Mouse (Mus musculus): ENCODE results near the gene Cpne4. TPM values are rescaled to one million over a fixed set of nuclear protein-coding genes. Genes with fewer than 3 reads are reported as not detected.
A peak's percentile ranks its signal among the peaks of the same experiment; 100 is the strongest.

The Cpne4 gene
- polyA plus RNA-seq (2016; fragmentation: Nextera tagmentation; extraction: Ambion mirVana) = not detected in 2 replicates

DNA sequence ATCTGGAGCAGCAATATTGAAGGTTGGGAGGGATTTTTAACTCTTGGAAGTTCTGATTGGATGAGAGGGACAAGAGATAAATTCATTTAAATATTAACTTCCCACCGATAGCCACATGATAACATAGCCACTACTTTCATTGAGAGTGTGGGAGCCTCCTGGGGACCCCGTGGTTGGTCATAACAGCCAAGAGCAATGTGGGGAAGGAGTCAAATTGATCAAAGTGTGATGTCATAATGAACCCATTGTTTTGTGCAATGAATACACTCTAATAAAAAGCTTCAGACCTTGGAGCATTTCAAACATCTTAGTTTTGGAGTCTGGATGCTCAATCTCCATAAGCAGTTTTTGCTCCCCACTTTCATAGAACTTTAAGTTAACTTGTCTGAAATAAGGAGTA is at the start of gene Cpne4:
Gene Cpne4 (plus strand): TSS at position 301 of the 400 bp plus-strand sequence.
- Histone ChIP-seq H3K36me3 (no peaks in the 10 kb centered on the region), H3K9ac (no peak within 1 kb of the TSS), H3K4me3 (no peak within 1 kb of the TSS), H3K27ac (no peak within 1 kb of the TSS), H3K4me1 (no peaks in the 10 kb centered on the region), H3K27me3 (replicated peaks) (no peaks in the 10 kb centered on the region), H3K4me2 (no peak within 1 kb of the TSS), H3K9me3 (replicated peaks) (no peaks in the 10 kb centered on the region)
- WGBS (ENCODE audit: insufficient replicate concordance) = 58% methylated on average over 2 of the region's 2 CpGs
- no peak for ATAC-seq

- H3K4me3 ChIP-seq = no peak overlapping the region
- no peaks in the 10 kb centered on the region for H3K9me3 ChIP-seq (replicated peaks)
- H3K27me3 ChIP-seq (replicated peaks) = no peaks in the 10 kb centered on the region
- no peak for ATAC-seq
- no peak overlapping the region for H3K27ac ChIP-seq
- H3K4me1 ChIP-seq = no peaks in the 10 kb centered on the region
- H3K36me3 ChIP-seq = no peaks in the 10 kb centered on the region
- H3K9ac ChIP-seq = no peak overlapping the region
- H3K4me2 ChIP-seq = no peak overlapping the region
- 59% methylated on average over 6 of the region's 6 CpGs for WGBS (ENCODE audit: insufficient replicate concordance)
Observed at GRCm38 (mm10) chr9:104515187-104515586, 31.9 kb upstream of the Cpne4 start.

GRCm38 (mm10) chr9:104535508-104535907 is 11.6 kb upstream of the Cpne4 start:
- H3K27ac ChIP-seq = no peak overlapping the region
- whole genome bisulfite sequencing (ENCODE audit: insufficient replicate concordance) = 38% methylated on average over 6 of the region's 6 CpGs

DNA sequence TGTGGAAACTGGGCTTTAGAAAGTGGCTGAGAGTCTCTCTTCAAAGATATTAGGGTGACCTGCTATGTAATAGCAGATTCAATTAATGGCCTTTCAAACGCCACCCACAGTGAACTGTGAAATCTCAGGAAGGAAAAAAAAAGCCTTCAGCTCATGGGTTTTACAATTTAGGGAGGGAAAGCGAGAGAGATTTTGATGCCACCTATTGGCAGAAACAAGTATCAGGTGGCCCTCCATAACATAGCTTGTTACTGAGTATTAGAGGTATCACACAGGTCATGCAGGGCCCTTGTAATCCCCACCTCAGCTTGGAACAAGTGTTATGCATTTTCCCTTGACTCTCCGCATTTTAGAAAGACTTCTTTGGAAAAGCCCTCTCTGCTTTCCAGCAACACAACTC is 18.7 kb downstream of the Cpne4 start:
- H3K27ac ChIP-seq = no peak overlapping the region
- H3K27me3 ChIP-seq (replicated peaks) = peaks cover 13% of the 10 kb centered on the region
- 31% methylated on average over 3 of the region's 3 CpGs for WGBS (ENCODE audit: insufficient replicate concordance)
- H3K9ac ChIP-seq = no peak overlapping the region
- H3K36me3 ChIP-seq = no peaks in the 10 kb centered on the region
- no peaks in the 10 kb centered on the region for H3K4me1 ChIP-seq
- no peak for ATAC-seq
- 0 out of 2 replicates have a peak, but pooled peaks cover 4% of the 10 kb centered on the region for H3K9me3 ChIP-seq (replicated peaks)
- H3K4me3 ChIP-seq = no peak overlapping the region
- no peak overlapping the region for H3K4me2 ChIP-seq

More at GRCm38 (mm10) chr9:104535508-104535907, 11.6 kb upstream of the Cpne4 start:
- ATAC-seq = no peak
- H3K9ac ChIP-seq = no peak overlapping the region
- no peak overlapping the region for H3K4me3 ChIP-seq
- no peaks in the 10 kb centered on the region for H3K4me1 ChIP-seq
- no peaks in the 10 kb centered on the region for H3K27me3 ChIP-seq (replicated peaks)
- H3K9me3 ChIP-seq (replicated peaks) = no peaks in the 10 kb centered on the region
- H3K36me3 ChIP-seq = no peaks in the 10 kb centered on the region
- no peak overlapping the region for H3K4me2 ChIP-seq

DNA sequence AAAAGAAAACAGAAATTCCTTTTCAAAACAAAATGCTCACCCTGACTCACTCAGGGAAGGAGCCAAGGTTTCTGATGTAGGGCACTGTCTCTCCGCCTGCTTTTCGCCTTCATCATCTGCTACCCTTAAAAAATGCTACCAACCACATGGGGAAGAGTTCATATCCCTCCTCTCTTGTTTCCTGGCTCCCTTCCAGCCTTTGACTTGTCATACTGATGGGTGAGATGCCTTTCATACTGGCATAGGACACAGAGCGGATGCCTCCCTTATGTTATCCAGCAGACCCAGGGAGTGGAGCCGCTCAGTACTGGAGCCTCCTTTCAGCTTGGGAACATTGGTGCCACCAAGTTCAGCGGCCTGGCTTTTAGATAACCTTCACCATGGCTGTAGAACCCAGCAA is 19.4 kb downstream of the Cpne4 start:
- WGBS (ENCODE audit: insufficient replicate concordance) = 69% methylated on average over 5 of the region's 5 CpGs
- Histone ChIP-seq H3K27ac (no peak overlapping the region), H3K4me2 (no peak overlapping the region), H3K27me3 (replicated peaks) (peaks cover 19% of the 10 kb centered on the region), H3K9ac (no peak overlapping the region), H3K36me3 (no peaks in the 10 kb centered on the region), H3K4me1 (no peaks in the 10 kb centered on the region), H3K9me3 (replicated peaks) (0 out of 2 replicates have a peak, but pooled peaks cover 4% of the 10 kb centered on the region), H3K4me3 (no peak overlapping the region)
- ATAC-seq = no peak

- Histone ChIP-seq H3K27me3 (replicated peaks) (peaks cover 19% of the 10 kb centered on the region), H3K9me3 (replicated peaks) (0 out of 2 replicates have a peak, but pooled peaks cover 4% of the 10 kb centered on the region), H3K36me3 (no peaks in the 10 kb centered on the region), H3K4me2 (no peak overlapping the region), H3K4me1 (no peaks in the 10 kb centered on the region), H3K4me3 (no peak overlapping the region), H3K27ac (no peak overlapping the region), H3K9ac (no peak overlapping the region)
- no peak for ATAC-seq
- WGBS (ENCODE audit: insufficient replicate concordance) = 59% methylated on average over 7 of the region's 7 CpGs
Observed at GRCm38 (mm10) chr9:104567096-104567495, 20.0 kb downstream of the Cpne4 start.

DNA sequence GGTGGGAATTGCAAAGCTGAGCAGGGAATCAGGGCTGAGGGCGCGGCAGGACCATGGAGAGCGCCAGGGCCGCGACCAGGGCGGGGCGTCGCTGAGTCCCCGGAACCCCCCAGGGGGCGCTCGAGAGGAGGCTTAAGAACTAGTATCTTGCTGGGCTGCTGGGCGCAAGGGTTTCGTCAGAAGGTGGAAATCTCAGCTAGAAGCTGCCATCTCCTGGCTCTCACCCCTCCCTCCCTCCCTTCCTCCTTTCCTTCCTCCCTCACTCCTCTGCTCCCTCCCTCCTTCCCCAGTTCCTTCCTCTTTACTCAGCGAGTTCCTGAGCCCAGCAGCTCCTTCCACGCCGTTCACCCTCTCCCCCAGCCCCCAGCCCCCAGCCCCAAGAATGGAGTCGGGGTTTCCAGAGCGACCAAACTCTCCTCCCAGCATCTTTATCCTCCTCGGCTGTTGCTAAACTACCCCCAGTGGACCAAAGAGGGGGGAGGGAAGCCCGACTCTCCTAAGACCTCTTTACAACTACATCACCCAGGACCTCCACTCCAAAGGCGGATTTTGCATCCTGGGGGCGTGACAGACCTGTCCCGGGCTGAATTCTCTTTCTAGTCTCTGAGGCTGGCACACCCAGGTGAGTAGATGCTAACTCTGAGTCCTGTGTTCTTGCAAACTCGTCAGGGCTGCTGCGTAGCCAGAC is 22.5 kb downstream of the Cpne4 start:
- ATAC-seq = peak; percentile 37; the same call in 1 of the 2 replicates
- WGBS (ENCODE audit: insufficient replicate concordance) = 3% methylated on average over 25 of the region's 25 CpGs

GRCm38 (mm10) chr9:104572856-104573255 is 25.8 kb downstream of the Cpne4 start:
- H3K4me1 ChIP-seq = no peaks in the 10 kb centered on the region
- no peak overlapping the region for H3K27ac ChIP-seq
- H3K4me3 ChIP-seq = no peak overlapping the region
- no peaks in the 10 kb centered on the region for H3K9me3 ChIP-seq (replicated peaks)
- ATAC-seq = no peak
- peaks cover 19% of the 10 kb centered on the region for H3K27me3 ChIP-seq (replicated peaks)
- WGBS (ENCODE audit: insufficient replicate concordance) = 53% methylated on average over 6 of the region's 6 CpGs
- H3K4me2 ChIP-seq = no peak overlapping the region
- H3K36me3 ChIP-seq = no peaks in the 10 kb centered on the region
- H3K9ac ChIP-seq = no peak overlapping the region

More for the DNA sequence above, 22.5 kb downstream of the Cpne4 start:
- Histone ChIP-seq H3K36me3 (no peaks in the 10 kb centered on the region), H3K27ac (no peak overlapping the region), H3K9me3 (replicated peaks) (no peaks in the 10 kb centered on the region), H3K27me3 (replicated peaks) (peaks cover 19% of the 10 kb centered on the region), H3K4me3 (no peak overlapping the region), H3K9ac (no peak overlapping the region), H3K4me1 (no peaks in the 10 kb centered on the region), H3K4me2 (no peak overlapping the region)

- Histone ChIP-seq H3K4me1 (no peaks in the 10 kb centered on the region), H3K36me3 (no peaks in the 10 kb centered on the region), H3K27me3 (replicated peaks) (peaks cover 19% of the 10 kb centered on the region), H3K4me3 (no peak overlapping the region), H3K9me3 (replicated peaks) (no peaks in the 10 kb centered on the region), H3K27ac (no peak overlapping the region), H3K9ac (no peak overlapping the region), H3K4me2 (no peak overlapping the region)
- WGBS (ENCODE audit: insufficient replicate concordance) = 7% methylated on average over 6 of the region's 6 CpGs
- no peak for ATAC-seq
Observed at GRCm38 (mm10) chr9:104574476-104574875, 27.4 kb downstream of the Cpne4 start.

GRCm38 (mm10) chr9:104581921-104582624 is 35.0 kb downstream of the Cpne4 start:
- WGBS (ENCODE audit: insufficient replicate concordance) = 57% methylated on average over 6 of the region's 6 CpGs
- Histone ChIP-seq H3K27ac (no peak overlapping the region), H3K27me3 (replicated peaks) (no peaks in the 10 kb centered on the region), H3K9ac (no peak overlapping the region), H3K4me1 (no peaks in the 10 kb centered on the region), H3K36me3 (no peaks in the 10 kb centered on the region), H3K4me3 (no peak overlapping the region), H3K9me3 (replicated peaks) (no peaks in the 10 kb centered on the region), H3K4me2 (no peak overlapping the region)
- ATAC-seq = no peak

GRCm38 (mm10) chr9:104582675-104583074 is 35.6 kb downstream of the Cpne4 start:
- Histone ChIP-seq H3K27me3 (replicated peaks) (no peaks in the 10 kb centered on the region), H3K4me2 (no peak overlapping the region), H3K36me3 (no peaks in the 10 kb centered on the region), H3K27ac (no peak overlapping the region), H3K4me1 (no peaks in the 10 kb centered on the region), H3K4me3 (no peak overlapping the region), H3K9ac (no peak overlapping the region), H3K9me3 (replicated peaks) (no peaks in the 10 kb centered on the region)
- WGBS (ENCODE audit: insufficient replicate concordance) = 52% methylated on average over 6 of the region's 6 CpGs
- ATAC-seq = no peak

GRCm38 (mm10) chr9:104594550-104594949 is 47.5 kb downstream of the Cpne4 start:
- ATAC-seq = no peak
- H3K27me3 ChIP-seq (replicated peaks) = no peaks in the 10 kb centered on the region
- 42% methylated on average over 5 of the region's 5 CpGs for WGBS (ENCODE audit: insufficient replicate concordance)
- H3K27ac ChIP-seq = no peak overlapping the region
- H3K9me3 ChIP-seq (replicated peaks) = 0 out of 2 replicates have a peak, but pooled peaks cover 12% of the 10 kb centered on the region
- no peaks in the 10 kb centered on the region for H3K36me3 ChIP-seq
- H3K9ac ChIP-seq = no peak overlapping the region
- no peak overlapping the region for H3K4me2 ChIP-seq
- H3K4me3 ChIP-seq = no peak overlapping the region
- no peaks in the 10 kb centered on the region for H3K4me1 ChIP-seq

Data from liver, embryonic 12.5 days (tissue).